Mouse (Mus musculus) left cerebral cortex, adult 2 months (tissue): Measurements from ENCODE around the gene Map2k3. TPM values are rescaled to one million over a fixed set of nuclear protein-coding genes. Genes with fewer than 3 reads are reported as not detected.
"Not testable (repeated sequence)": the region's sequence is repeated elsewhere in the genome, so short reads cannot be mapped to it uniquely, and the experiment has no call there.

Experiments
- DNase-seq, 2 experiments: peaks; one replicate each; pipeline ENCODE4 v3.0.0; 2021 to 2022; ENCODE audit warnings: low spot score in 2 of 2, mixed read lengths in 1 of 2; ENCODE audit errors: extremely low spot score in 1 of 2
- H3K27ac ChIP-seq: fragments of 200-600 bp; 2 replicates; pipeline ENCODE4 v1.8.1; 2022
- H3K4me3 ChIP-seq: fragments of 200-600 bp; 2 replicates; pipeline ENCODE4 v1.8.1; 2022
- CTCF ChIP-seq: fragments of 200-600 bp; IDR thresholded peaks from 2 replicates; pipeline ENCODE4 v1.8.1; 2022; ENCODE audit warnings: antibody characterized with exemption, mild to moderate bottlenecking, moderate library complexity
- intact Hi-C: fragments of 180-260 bp; cut with DNase I; formaldehyde crosslinking; loops from one replicate; pipeline ENCODE4 v1.15.1; 2025
- long read RNA-seq, 2 experiments: library from polyadenylated mRNA; stranded (forward); transcript quantifications; one replicate each; pipeline ENCODE4 v2.0.0; 2021; ENCODE audit warnings: borderline mapping rate in 2 of 2
- total RNA-seq, 2 experiments: library from RNA; stranded (reverse); gene quantifications; 2 replicates each; pipeline ENCODE4 v1.2.3; 2021

Gene Map2k3
- 10 to 100 TPM; 18.4 to 23.6 TPM for total RNA-seq
- long read RNA-seq, experiment 1, transcript Map2k3-201 (12 exons, 2,198 nt): major isoform, 8 of 10 reads
- long read RNA-seq, experiment 1, partial matches to known transcripts: 0 of 10 reads
- long read RNA-seq, experiment 1, other reads (novel, unspliced or antisense): 2 of 10 reads
- long read RNA-seq, experiment 2, transcript Map2k3-201 (12 exons, 2,198 nt): major isoform, 16 of 27 reads
- long read RNA-seq, experiment 2, partial matches to known transcripts: 1 of 27 reads
- long read RNA-seq, experiment 2, other reads (novel, unspliced or antisense): 10 of 27 reads

- H3K27ac ChIP-seq: peak within 1 kb of the TSS; percentile 87
- peak; percentile 95 for DNase-seq
- H3K4me3 ChIP-seq: peak within 1 kb of the TSS; percentile 65
- intact Hi-C loops: loop anchor here (2.0 to 5.0 kb wide), 2 partner anchors 19 to 55 kb away; partner anchors contain the start of gene Tmem11
- no peak for TF ChIP-seq CTCF
Observed at GRCm38 (mm10) chr11:60931869-60932481, at the start of gene Map2k3. Gene Map2k3 (plus strand): TSS chr11:60932033.

GRCm38 (mm10) chr11:60882386-60882785, 49.4 kb upstream of the Map2k3 start:
- intact Hi-C loops: no loop called here
- Histone ChIP-seq H3K4me3 (no peak overlapping the region), H3K27ac (no peak overlapping the region)
- no peak for DNase-seq
- TF ChIP-seq CTCF: no peak

GRCm38 (mm10) chr11:60886986-60887385, 44.8 kb upstream of the Map2k3 start:
- H3K4me3 ChIP-seq, intact Hi-C loops: not testable (repeated sequence)

GRCm38 (mm10) chr11:60889861-60890260, 42.0 kb upstream of the Map2k3 start:
- Histone ChIP-seq H3K4me3 (no peak overlapping the region), H3K27ac (no peak overlapping the region)
- no peak for DNase-seq
- intact Hi-C loops: no loop called here
- no peak for TF ChIP-seq CTCF

More at GRCm38 (mm10) chr11:60886986-60887385, 44.8 kb upstream of the Map2k3 start:
- not testable (repeated sequence) for H3K27ac ChIP-seq, DNase-seq

GRCm38 (mm10) chr11:60890286-60890685, 41.5 kb upstream of the Map2k3 start:
- TF ChIP-seq CTCF: no peak
- Histone ChIP-seq H3K4me3 (no peak overlapping the region), H3K27ac (no peak overlapping the region)
- intact Hi-C loops: no loop called here
- DNase-seq: no peak

GRCm38 (mm10) chr11:60890744-60891143, 41.1 kb upstream of the Map2k3 start:
- intact Hi-C loops: no loop called here
- TF ChIP-seq CTCF: no peak
- DNase-seq: no peak

GRCm38 (mm10) chr11:60895915-60896314, 35.9 kb upstream of the Map2k3 start:
- TF ChIP-seq CTCF: no peak
- intact Hi-C loops: no loop called here
- Histone ChIP-seq H3K4me3 (no peak overlapping the region), H3K27ac (no peak overlapping the region)
- DNase-seq: no peak

More at GRCm38 (mm10) chr11:60890744-60891143, 41.1 kb upstream of the Map2k3 start:
- Histone ChIP-seq H3K4me3 (no peak overlapping the region), H3K27ac (no peak overlapping the region)

GRCm38 (mm10) chr11:60902001-60902400, 29.8 kb upstream of the Map2k3 start:
- Histone ChIP-seq H3K4me3 (no peak overlapping the region), H3K27ac (no peak overlapping the region)
- intact Hi-C loops: no loop called here
- DNase-seq: no peak
- no peak for TF ChIP-seq CTCF

GRCm38 (mm10) chr11:60902486-60902885, 29.3 kb upstream of the Map2k3 start:
- no peak overlapping the region for H3K4me3 ChIP-seq
- H3K27ac ChIP-seq: no peak overlapping the region
- intact Hi-C loops: no loop called here
- no peak for DNase-seq
- TF ChIP-seq CTCF: no peak

- Histone ChIP-seq H3K27ac (no peak overlapping the region), H3K4me3 (no peak overlapping the region)
- TF ChIP-seq CTCF: no peak
- no peak for DNase-seq
- intact Hi-C loops: no loop called here
Observed at GRCm38 (mm10) chr11:60903661-60904061, 28.2 kb upstream of the Map2k3 start.

- DNase-seq: no peak
Observed at GRCm38 (mm10) chr11:60905407-60906120, 26.3 kb upstream of the Map2k3 start.

GRCm38 (mm10) chr11:60906449-60906848, 25.4 kb upstream of the Map2k3 start:
- Histone ChIP-seq H3K27ac (no peak overlapping the region), H3K4me3 (no peak overlapping the region)
- no peak for TF ChIP-seq CTCF
- DNase-seq: no peak
- intact Hi-C loops: no loop called here

More at GRCm38 (mm10) chr11:60905407-60906120, 26.3 kb upstream of the Map2k3 start:
- H3K27ac ChIP-seq: no peak overlapping the region
- H3K4me3 ChIP-seq: no peak overlapping the region
- intact Hi-C loops: no loop called here
- TF ChIP-seq CTCF: no peak
